Mouse (Mus musculus): ENCODE results near the gene Gpc3.

- TF ChIP-seq CTCF (IDR thresholded peaks at IDR 0.05; ENCODE audit: borderline replicate concordance, control insufficient read depth, extremely low read depth, insufficient read depth, low read length, poor library complexity) (no peak), POLR2A (IDR thresholded peaks at IDR 0.05; ENCODE audit: control insufficient read depth, extremely low read depth, insufficient read depth, low read length, poor library complexity) (no peak)
These were observed 238.6 kb downstream of the Gpc3 start for GRCm38 (mm10) chrX:52375129-52375528.
